Mouse (Mus musculus): Measurements from ENCODE around the gene Pld5.

- TF ChIP-seq CTCF (IDR thresholded peaks at IDR 0.05; ENCODE audit: low read depth, low read length) (no peak), POLR2A (IDR thresholded peaks at IDR 0.05; ENCODE audit: extremely low read depth, insufficient read depth, low read length) (no peak)
These were observed 56.9 kb downstream of the Pld5 start for GRCm38 (mm10) chr1:176218217-176218616.

All from liver, adult 2 months (tissue).